Mouse (Mus musculus): Measurements from ENCODE around the gene Ppp4r4. TPM values are rescaled to one million over a fixed set of nuclear protein-coding genes. Genes with fewer than 3 reads are reported as not detected.

Gene Ppp4r4
- total and polyA plus RNA-seq, 3 experiments: 1.0 to 3.0 TPM; not detected in 1

- Histone ChIP-seq H3K36me3 (ENCODE audit: control insufficient read depth in 1 of 2, insufficient read depth in 2 of 2, low read length in 2 of 2) (no peaks in the 10 kb centered on the region), H3K79me2 (ENCODE audit: control insufficient read depth, insufficient read depth, low read length, poor library complexity) (no peaks in the 10 kb centered on the region), H3K27me3 (ENCODE audit: control insufficient read depth in 1 of 2, insufficient read depth in 2 of 2, low read length in 2 of 2) (no peaks in the 10 kb centered on the region), H3K9ac (ENCODE audit: control insufficient read depth, low read depth, low read length, poor library complexity, severe bottlenecking) (no peak overlapping the region), H3K27ac (ENCODE audit: control insufficient read depth, low read depth, low read length) (no peak overlapping the region), H3K9me3 (replicated peaks; ENCODE audit: insufficient read depth, low read length) (no peaks in the 10 kb centered on the region), H3K4me1 (ENCODE audit: control insufficient read depth in 1 of 2, insufficient read depth in 2 of 2, low read length in 2 of 2) (no peaks in the 10 kb centered on the region), H3K4me3 (ENCODE audit: control insufficient read depth in 1 of 2, insufficient read depth in 1 of 2, low read depth in 2 of 2, low read length in 2 of 2) (no peak overlapping the region)
- peak; percentile 12 for DNase-seq (ENCODE audit: low read depth, low spot score)
- no peak for TF ChIP-seq RAD21 (IDR thresholded peaks at IDR 0.05; ENCODE audit: low read depth, low read length)
- TF ChIP-seq ZMIZ1 (IDR thresholded peaks at IDR 0.05; ENCODE audit: low read depth, low read length): no peak
- TF ChIP-seq EP300 (IDR thresholded peaks at IDR 0.05; ENCODE audit: low read depth in 1 of 2, low read length in 2 of 2): no peak
- TF ChIP-seq MYC (IDR thresholded peaks at IDR 0.05; ENCODE audit: low read depth, low read length): no peak
- no peak for TF ChIP-seq ZC3H11A (IDR thresholded peaks at IDR 0.05; ENCODE audit: low read depth, low read length)
- no peak for TF ChIP-seq RCOR1 (IDR thresholded peaks at IDR 0.05; ENCODE audit: low read depth, low read length)
- TF ChIP-seq CHD2 (IDR thresholded peaks at IDR 0.05; ENCODE audit: low read length): no peak
- TF ChIP-seq GATA1 (IDR thresholded peaks at IDR 0.05; ENCODE audit: low read depth, low read length): no peak
- TF ChIP-seq CHD1 (IDR thresholded peaks at IDR 0.05; ENCODE audit: low read depth, low read length): no peak
- TF ChIP-seq MAFK (IDR thresholded peaks at IDR 0.05; ENCODE audit: borderline replicate concordance, low read depth, low read length): no peak
- TF ChIP-seq HCFC1 (IDR thresholded peaks at IDR 0.05; ENCODE audit: low read depth, low read length): no peak
- TF ChIP-seq UBTF (IDR thresholded peaks at IDR 0.05; ENCODE audit: borderline replicate concordance, insufficient read depth, low read depth, low read length): no peak
- TF ChIP-seq POLR2AphosphoS5 (IDR thresholded peaks at IDR 0.05; ENCODE audit: borderline replicate concordance, low read depth, low read length): no peak
- TF ChIP-seq CTCF (IDR thresholded peaks at IDR 0.05 in 2 of 3, conservative IDR thresholded peaks at IDR 0.05 in 1 of 3; ENCODE audit: control insufficient read depth in 1 of 3, insufficient read depth in 1 of 3, low read depth in 2 of 3, low read length in 3 of 3, poor library complexity in 1 of 3, severe bottlenecking in 1 of 3): no peak
- TF ChIP-seq NRF1 (IDR thresholded peaks at IDR 0.05; ENCODE audit: insufficient read depth, low read depth, low read length, poor library complexity, severe bottlenecking): no peak
Observed at GRCm38 (mm10) chr12:103518640-103519039, 13.4 kb upstream of the Ppp4r4 start.

- TF ChIP-seq USF1 (IDR thresholded peaks at IDR 0.05; ENCODE audit: low read depth, low read length) (no peak), TCF12 (IDR thresholded peaks at IDR 0.05; ENCODE audit: low read depth, low read length) (no peak), RAD21 (IDR thresholded peaks at IDR 0.05; ENCODE audit: low read depth, low read length) (no peak), MXI1 (IDR thresholded peaks at IDR 0.05; ENCODE audit: low read depth, low read length) (no peak), MEF2A (IDR thresholded peaks at IDR 0.05; ENCODE audit: extremely low read depth, insufficient replicate concordance, low read depth, low read length, poor library complexity, severe bottlenecking) (no peak), GABPA (IDR thresholded peaks at IDR 0.05; ENCODE audit: low read depth, low read length) (no peak), BHLHE40 (IDR thresholded peaks at IDR 0.05; ENCODE audit: borderline replicate concordance, low read depth, low read length) (no peak), POLR2AphosphoS5 (IDR thresholded peaks at IDR 0.05; ENCODE audit: borderline replicate concordance, low read depth, low read length) (no peak), ZNF384 (IDR thresholded peaks at IDR 0.05; ENCODE audit: low read depth, low read length) (no peak), KAT2A (conservative IDR thresholded peaks at IDR 0.05; ENCODE audit: low read depth, low read length) (no peak), CHD1 (IDR thresholded peaks at IDR 0.05; ENCODE audit: low read depth, low read length) (no peak), MAX (IDR thresholded peaks at IDR 0.05; ENCODE audit: low read length) (no peak)
- no peaks in the 10 kb centered on the region for H3K9me3 ChIP-seq (replicated peaks; ENCODE audit: insufficient read depth, low read length)
- peaks cover 2% of the 10 kb centered on the region; the same call in 1 of the 2 replicates for H3K79me2 ChIP-seq (ENCODE audit: control insufficient read depth, insufficient read depth, low read length, poor library complexity)
- no peak overlapping the region for H3K4me3 ChIP-seq (ENCODE audit: control insufficient read depth in 1 of 2, insufficient read depth in 1 of 2, low read depth in 2 of 2, low read length in 2 of 2)
- H3K9ac ChIP-seq (ENCODE audit: control insufficient read depth, low read depth, low read length, poor library complexity, severe bottlenecking): no peak overlapping the region
- peaks cover 2% of the 10 kb centered on the region in 2 experiments; a peak in 1 of 4 replicates for H3K27me3 ChIP-seq (ENCODE audit: control insufficient read depth in 1 of 2, insufficient read depth in 2 of 2, low read length in 2 of 2)
- no peak for DNase-seq (ENCODE audit: low read depth, low spot score)
- H3K36me3 ChIP-seq (ENCODE audit: control insufficient read depth in 1 of 2, insufficient read depth in 2 of 2, low read length in 2 of 2): no peaks in the 10 kb centered on the region
- H3K4me1 ChIP-seq (ENCODE audit: control insufficient read depth in 1 of 2, insufficient read depth in 2 of 2, low read length in 2 of 2): no peaks in the 10 kb centered on the region
- H3K27ac ChIP-seq (ENCODE audit: control insufficient read depth, low read depth, low read length): no peak overlapping the region
Observed at GRCm38 (mm10) chr12:103530596-103530995, 1.5 kb upstream of the Ppp4r4 start.

Data from MEL (cell line).